Comparison of ENCODE assay signal across 8 mouse cellular contexts in the genomic region with DNA sequence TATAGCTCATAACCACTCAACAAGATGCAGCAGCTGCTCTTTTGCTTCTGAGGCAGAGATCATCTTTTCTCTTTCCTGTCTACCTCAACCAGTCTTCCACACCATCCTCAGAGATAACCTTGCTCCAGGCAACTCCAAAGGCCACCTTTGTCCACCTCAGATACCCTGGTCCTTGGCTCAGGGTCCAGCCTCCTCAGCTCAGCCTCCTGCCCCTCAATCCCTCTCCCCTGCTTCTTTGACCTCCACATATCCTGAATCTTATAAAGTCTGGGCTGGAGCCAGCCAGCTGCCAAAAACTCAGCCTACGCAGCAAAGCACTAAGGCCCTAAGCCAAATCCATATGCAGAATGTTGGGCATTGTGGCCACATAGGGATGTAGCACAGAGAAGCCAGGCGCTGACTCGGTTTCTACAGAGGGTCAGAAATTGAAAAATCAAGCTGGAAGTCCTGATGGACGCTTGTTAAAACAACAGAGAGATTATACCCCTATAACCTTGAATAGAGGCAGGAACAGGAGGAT. TPM values are rescaled to one million over a fixed set of nuclear protein-coding genes. Genes with fewer than 3 reads are reported as not detected.
DNase-seq lines count a peak whose midpoint lies in the region; ATAC-seq lines count a peak whose summit lies in the region.

No protein-coding gene starts in this region.

- no peaks in the 10 kb centered on the region for H3K27me3 ChIP-seq in erythroblast, embryonic 14.5 days (ENCODE audit: control insufficient read depth)
- H3K27me3 ChIP-seq in megakaryocyte, embryonic 14.5 days (replicated peaks): no peaks in the 10 kb centered on the region
- H3K27me3 ChIP-seq in liver, embryonic 12.5 days (replicated peaks): no peaks in the 10 kb centered on the region
- H3K27me3 ChIP-seq in stomach, embryonic 16.5 days (ENCODE audit: control insufficient read depth, insufficient read depth, low read length): no peaks in the 10 kb centered on the region

- H3K4me1 ChIP-seq in erythroblast, embryonic 14.5 days (ENCODE audit: control insufficient read depth): peaks cover 59% of the 10 kb centered on the region
- H3K4me1 ChIP-seq in megakaryocyte, embryonic 14.5 days: peaks cover 66% of the 10 kb centered on the region
- peaks cover 53% of the 10 kb centered on the region for H3K4me1 ChIP-seq in liver, embryonic 12.5 days
- H3K4me1 ChIP-seq in stomach, embryonic 16.5 days (ENCODE audit: control insufficient read depth, insufficient read depth, low read length): peaks cover 42% of the 10 kb centered on the region

- H3K4me3 ChIP-seq in erythroblast, embryonic 14.5 days (replicated peaks): peak overlapping the region; percentile 76
- peak overlapping the region; percentile 99 for H3K4me3 ChIP-seq in megakaryocyte, embryonic 14.5 days (replicated peaks)
- H3K4me3 ChIP-seq in liver, embryonic 12.5 days: no peak overlapping the region
- H3K4me3 ChIP-seq in stomach, embryonic 16.5 days (replicated peaks; ENCODE audit: low read length): no peak overlapping the region

- ATAC-seq in erythroblast, adult 5-6 weeks (replicated peaks; ENCODE audit: low FRiP score, poor library complexity, severe bottlenecking): no peak
- no peak for ATAC-seq in megakaryocyte, adult 5-6 weeks (ENCODE audit: poor library complexity, severe bottlenecking)
- no peak for ATAC-seq in liver, embryonic 12.5 days
- ATAC-seq in stomach, embryonic 16.5 days (ENCODE audit: insufficient read depth, low FRiP score): no peak

- H3K4me2 ChIP-seq in liver, embryonic 12.5 days: peak overlapping the region; percentile 93
- 0 out of 2 replicates have a peak overlapping the region, but pooled peaks have one; percentile 77 for H3K4me2 ChIP-seq in stomach, embryonic 16.5 days (ENCODE audit: low read depth, low read length)

- H3K27ac ChIP-seq in liver, embryonic 12.5 days: peak overlapping the region; percentile 90
- peak overlapping the region; percentile 95 for H3K27ac ChIP-seq in stomach, embryonic 16.5 days (ENCODE audit: low read length)

- H3K9ac ChIP-seq in liver, embryonic 12.5 days: peak overlapping the region; percentile 71
- H3K9ac ChIP-seq in stomach, embryonic 16.5 days (ENCODE audit: low read length): peak overlapping the region; percentile 66

- WGBS in liver, embryonic 12.5 days (ENCODE audit: insufficient replicate concordance): 80% methylated on average over 4 of the region's 4 CpGs
- 71% methylated on average over 4 of the region's 4 CpGs for WGBS in stomach, embryonic 16.5 days

- DNase-seq in retina, embryonic 14.5 days (ENCODE audit: low spot score): no peak
- DNase-seq in thymus, adult 18-20 months: no peak

- peaks cover 3% of the 10 kb centered on the region; the same call in 1 of the 2 replicates for H3K9me3 ChIP-seq in erythroblast, embryonic 14.5 days (ENCODE audit: control insufficient read depth, low read length)
- H3K9me3 ChIP-seq in megakaryocyte, embryonic 14.5 days: no peaks in the 10 kb centered on the region
- no peaks in the 10 kb centered on the region for H3K9me3 ChIP-seq in liver, embryonic 12.5 days (replicated peaks)
- no peaks in the 10 kb centered on the region for H3K9me3 ChIP-seq in stomach, embryonic 16.5 days (replicated peaks; ENCODE audit: control insufficient read depth, low read length)

- H3K36me3 ChIP-seq in erythroblast, embryonic 14.5 days (ENCODE audit: control insufficient read depth): peaks cover 36% of the 10 kb centered on the region
- peaks cover 33% of the 10 kb centered on the region for H3K36me3 ChIP-seq in megakaryocyte, embryonic 14.5 days (replicated peaks; ENCODE audit: low read length)
- peaks cover 30% of the 10 kb centered on the region for H3K36me3 ChIP-seq in liver, embryonic 12.5 days
- no peaks in the 10 kb centered on the region for H3K36me3 ChIP-seq in stomach, embryonic 16.5 days (ENCODE audit: control insufficient read depth, insufficient read depth, low read length)

RNA-seq across cellular contexts. Expression of a gene that starts 5.8 kb away (rescaled TPM):
- 19.7 and 20.3 TPM in 2 replicates for polyA plus RNA-seq in erythroblast, embryonic 14.5 days (2012)
- total RNA-seq in erythroblast, adult 5-6 weeks (2015; ENCODE audit: low replicate concordance): 24.9 and 30.0 TPM in 2 replicates
- 25.5 and 32.8 TPM in 2 replicates for total RNA-seq in erythroblast, adult 5-6 weeks (2017; ENCODE audit: low replicate concordance)
- polyA plus RNA-seq in megakaryocyte, embryonic 14.5 days (2012; ENCODE audit: insufficient read depth, low replicate concordance): 82.9 and 114 TPM in 2 replicates
- total RNA-seq in megakaryocyte, adult 5-6 weeks (2015): 42.8 and 48.9 TPM in 2 replicates
- total RNA-seq in megakaryocyte, adult 5-6 weeks (2017): 48.7 and 63.5 TPM in 2 replicates
- 52.9 and 53.1 TPM in 2 replicates for polyA plus RNA-seq in liver, embryonic 12.5 days (2016; fragmentation: Nextera tagmentation; extraction: Ambion mirVana)
- polyA plus RNA-seq in stomach, embryonic 16.5 days (2015; fragmentation: Nextera tagmentation; extraction: Ambion mirVana): 57.6 and 67.7 TPM in 2 replicates

RNA-seq across cellular contexts. Expression of a gene that starts 7.1 kb away (rescaled TPM):
- 7.3 and 10.7 TPM in 2 replicates for polyA plus RNA-seq in erythroblast, embryonic 14.5 days (2012)
- total RNA-seq in erythroblast, adult 5-6 weeks (2015; ENCODE audit: low replicate concordance): 1.7 and 6.0 TPM in 2 replicates
- 3.9 and 12.2 TPM in 2 replicates for total RNA-seq in erythroblast, adult 5-6 weeks (2017; ENCODE audit: low replicate concordance)
- 3.6 and 11.1 TPM in 2 replicates for polyA plus RNA-seq in megakaryocyte, embryonic 14.5 days (2012; ENCODE audit: insufficient read depth, low replicate concordance)
- total RNA-seq in megakaryocyte, adult 5-6 weeks (2015): 3.9 and 4.1 TPM in 2 replicates
- 2.2 and 4.1 TPM in 2 replicates for total RNA-seq in megakaryocyte, adult 5-6 weeks (2017)
- polyA plus RNA-seq in liver, embryonic 12.5 days (2016; fragmentation: Nextera tagmentation; extraction: Ambion mirVana): 27.3 and 28.3 TPM in 2 replicates
- polyA plus RNA-seq in stomach, embryonic 16.5 days (2015; fragmentation: Nextera tagmentation; extraction: Ambion mirVana): 82.3 and 104 TPM in 2 replicates

RNA-seq across cellular contexts. Expression of a gene that starts 8.9 kb away (rescaled TPM):
- 0.28 and 0.51 TPM in 2 replicates for polyA plus RNA-seq in erythroblast, embryonic 14.5 days (2012)
- total RNA-seq in erythroblast, adult 5-6 weeks (2015; ENCODE audit: low replicate concordance): not detected in 2 replicates
- total RNA-seq in erythroblast, adult 5-6 weeks (2017; ENCODE audit: low replicate concordance): 0.17 and 1.7 TPM in 2 replicates
- polyA plus RNA-seq in megakaryocyte, embryonic 14.5 days (2012; ENCODE audit: insufficient read depth, low replicate concordance): 0.57 TPM in 1 of 2 replicates, not detected in the other
- 0.36 TPM in 1 of 2 replicates, not detected in the other for total RNA-seq in megakaryocyte, adult 5-6 weeks (2015)
- total RNA-seq in megakaryocyte, adult 5-6 weeks (2017): 0.04 TPM in 1 of 2 replicates, not detected in the other
- 0.99 and 1.1 TPM in 2 replicates for polyA plus RNA-seq in liver, embryonic 12.5 days (2016; fragmentation: Nextera tagmentation; extraction: Ambion mirVana)
- polyA plus RNA-seq in stomach, embryonic 16.5 days (2015; fragmentation: Nextera tagmentation; extraction: Ambion mirVana): 4.8 and 6.3 TPM in 2 replicates

RNA-seq across cellular contexts. Expression of a gene that starts 28.8 kb away (rescaled TPM):
- 19.2 and 22.6 TPM in 2 replicates for polyA plus RNA-seq in erythroblast, embryonic 14.5 days (2012)
- 2.1 TPM in 1 of 2 replicates, not detected in the other for total RNA-seq in erythroblast, adult 5-6 weeks (2015; ENCODE audit: low replicate concordance)
- total RNA-seq in erythroblast, adult 5-6 weeks (2017; ENCODE audit: low replicate concordance): 0.94 and 1.8 TPM in 2 replicates
- polyA plus RNA-seq in megakaryocyte, embryonic 14.5 days (2012; ENCODE audit: insufficient read depth, low replicate concordance): 12.2 and 18.5 TPM in 2 replicates
- total RNA-seq in megakaryocyte, adult 5-6 weeks (2015): 2.1 and 2.2 TPM in 2 replicates
- 1.3 and 4.3 TPM in 2 replicates for total RNA-seq in megakaryocyte, adult 5-6 weeks (2017)
- 16.4 and 17.9 TPM in 2 replicates for polyA plus RNA-seq in liver, embryonic 12.5 days (2016; fragmentation: Nextera tagmentation; extraction: Ambion mirVana)
- polyA plus RNA-seq in stomach, embryonic 16.5 days (2015; fragmentation: Nextera tagmentation; extraction: Ambion mirVana): 7.1 TPM in 2 replicates

RNA-seq across cellular contexts. Expression of a gene that starts 29.0 kb away (rescaled TPM):
- polyA plus RNA-seq in erythroblast, embryonic 14.5 days (2012): 34.0 and 43.9 TPM in 2 replicates
- total RNA-seq in erythroblast, adult 5-6 weeks (2015; ENCODE audit: low replicate concordance): 3.8 and 24.9 TPM in 2 replicates
- total RNA-seq in erythroblast, adult 5-6 weeks (2017; ENCODE audit: low replicate concordance): 11.4 and 20.8 TPM in 2 replicates
- 51.3 and 84.0 TPM in 2 replicates for polyA plus RNA-seq in megakaryocyte, embryonic 14.5 days (2012; ENCODE audit: insufficient read depth, low replicate concordance)
- 29.0 and 40.0 TPM in 2 replicates for total RNA-seq in megakaryocyte, adult 5-6 weeks (2015)
- total RNA-seq in megakaryocyte, adult 5-6 weeks (2017): 20.7 and 27.1 TPM in 2 replicates
- polyA plus RNA-seq in liver, embryonic 12.5 days (2016; fragmentation: Nextera tagmentation; extraction: Ambion mirVana): 124 and 125 TPM in 2 replicates
- polyA plus RNA-seq in stomach, embryonic 16.5 days (2015; fragmentation: Nextera tagmentation; extraction: Ambion mirVana): 45.1 and 48.0 TPM in 2 replicates

Comparison
In these comparisons a context has a peak if more than half of its experiments do, and no peak if none do; other contexts are left out.
1. H3K4me3 ChIP-seq: peak in erythroblast, embryonic 14.5 days (single experiment) and megakaryocyte, embryonic 14.5 days (single experiment); none in liver, embryonic 12.5 days (single experiment) and stomach, embryonic 16.5 days (single experiment).